Mouse (Mus musculus): Measurements from ENCODE around the gene Mogat1.

Gene Mogat1

GRCm38 (mm10) chr1:78536310-78537164, 25.7 kb downstream of the Mogat1 start:
- DNase-seq (ENCODE audit: low read depth, low spot score) = peak; percentile 79

DNA sequence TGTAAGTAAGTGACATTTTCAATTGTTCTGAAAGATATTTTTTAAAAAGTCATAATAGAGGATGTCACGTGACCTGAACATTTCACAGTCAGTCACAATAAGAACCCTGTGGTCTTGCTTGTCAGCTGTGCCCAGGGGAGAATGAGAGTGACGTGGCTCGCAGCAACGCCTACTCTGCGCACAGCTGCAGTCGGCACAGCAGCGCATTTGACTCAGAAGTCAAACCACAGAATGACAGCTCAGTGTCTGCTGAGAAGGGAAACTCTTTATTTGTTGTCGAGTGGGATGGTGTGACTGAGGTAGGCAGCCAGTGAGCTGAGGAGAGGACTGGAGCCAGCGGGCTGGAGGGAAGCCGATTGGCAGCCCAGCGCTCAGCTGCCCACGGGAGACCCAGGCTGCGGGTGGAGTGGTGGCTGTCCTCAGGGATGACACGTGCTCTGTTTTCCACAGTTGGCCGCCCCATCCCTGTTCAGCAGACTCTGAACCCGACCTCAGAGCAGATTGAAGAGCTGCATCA, 26.8 kb downstream of the Mogat1 start:
- DNase-seq (ENCODE audit: low read depth, low spot score) = peak; percentile 11

DNA sequence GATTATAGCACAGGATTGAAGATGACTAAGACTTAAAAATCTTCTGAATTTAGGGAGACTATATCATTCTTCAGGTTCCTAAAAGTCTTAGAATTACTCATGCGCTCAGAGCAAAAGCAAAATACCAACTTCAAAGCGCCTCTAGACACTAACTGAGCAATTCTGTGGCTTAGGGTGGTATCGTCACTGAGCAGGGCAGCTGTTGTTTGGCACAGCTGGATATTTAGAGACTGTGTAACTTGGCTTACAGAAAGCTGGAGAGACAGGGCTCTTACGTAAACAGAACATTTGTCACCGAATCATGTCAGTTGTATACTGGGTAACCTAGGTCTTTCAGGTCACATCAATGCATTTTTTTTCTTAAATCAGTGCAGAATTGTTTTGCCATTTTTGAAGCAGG, 27.6 kb downstream of the Mogat1 start:
- no peak for DNase-seq (ENCODE audit: low read depth, low spot score)

GRCm38 (mm10) chr1:78539166-78539565, 28.4 kb downstream of the Mogat1 start:
- DNase-seq (ENCODE audit: low read depth, low spot score) = no peak

GRCm38 (mm10) chr1:78543631-78544030, 32.8 kb downstream of the Mogat1 start:
- peak; percentile 66 for DNase-seq (ENCODE audit: low read depth, low spot score)

- DNase-seq (ENCODE audit: low read depth, low spot score) = no peak
Observed at GRCm38 (mm10) chr1:78546258-78546657, 35.5 kb downstream of the Mogat1 start.

GRCm38 (mm10) chr1:78548961-78549360, 38.2 kb downstream of the Mogat1 start:
- DNase-seq (ENCODE audit: low read depth, low spot score) = no peak

GRCm38 (mm10) chr1:78554012-78554666, 43.3 kb downstream of the Mogat1 start:
- no peak for DNase-seq (ENCODE audit: low read depth, low spot score)

DNA sequence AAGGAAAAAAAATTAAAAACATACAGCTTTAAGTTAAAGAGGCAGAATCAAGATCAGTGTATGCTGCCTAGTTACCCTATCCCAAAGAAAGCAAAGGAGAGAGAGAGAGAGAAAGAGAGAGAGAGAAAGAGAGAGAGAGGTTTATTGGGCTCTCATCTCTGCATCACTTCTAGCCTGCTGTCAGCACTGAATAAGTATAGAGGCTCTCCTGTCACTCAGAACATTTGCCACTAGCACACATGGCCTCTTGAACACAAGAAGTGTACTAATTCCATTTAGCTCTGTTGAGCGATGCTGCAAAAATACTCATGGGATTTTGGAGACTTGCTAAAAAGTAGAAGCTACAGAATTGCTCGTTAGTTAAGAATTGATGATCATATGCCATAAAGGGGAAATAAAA, 56.2 kb downstream of the Mogat1 start:
- no peak for DNase-seq (ENCODE audit: low read depth, low spot score)

DNA sequence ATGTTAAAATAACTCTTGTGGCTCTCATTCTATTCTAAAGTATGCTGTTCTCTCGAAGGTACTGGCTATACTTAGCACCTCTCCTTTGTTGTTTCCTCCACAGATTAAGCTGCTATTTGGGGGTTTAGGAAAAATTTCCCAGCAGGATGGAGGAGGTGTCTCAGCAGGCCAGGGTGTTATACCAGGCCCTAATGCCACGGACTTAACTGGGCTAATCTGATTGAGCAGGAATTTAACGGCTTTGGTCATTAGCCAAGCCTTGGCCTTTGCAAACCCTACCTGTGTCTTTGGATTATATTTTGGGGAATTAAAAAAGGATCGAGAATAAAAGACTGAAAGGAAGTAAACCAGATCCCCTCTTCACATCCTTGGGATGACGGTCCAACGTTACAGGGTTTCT, 56.6 kb downstream of the Mogat1 start:
- DNase-seq (ENCODE audit: low read depth, low spot score) = no peak

DNA sequence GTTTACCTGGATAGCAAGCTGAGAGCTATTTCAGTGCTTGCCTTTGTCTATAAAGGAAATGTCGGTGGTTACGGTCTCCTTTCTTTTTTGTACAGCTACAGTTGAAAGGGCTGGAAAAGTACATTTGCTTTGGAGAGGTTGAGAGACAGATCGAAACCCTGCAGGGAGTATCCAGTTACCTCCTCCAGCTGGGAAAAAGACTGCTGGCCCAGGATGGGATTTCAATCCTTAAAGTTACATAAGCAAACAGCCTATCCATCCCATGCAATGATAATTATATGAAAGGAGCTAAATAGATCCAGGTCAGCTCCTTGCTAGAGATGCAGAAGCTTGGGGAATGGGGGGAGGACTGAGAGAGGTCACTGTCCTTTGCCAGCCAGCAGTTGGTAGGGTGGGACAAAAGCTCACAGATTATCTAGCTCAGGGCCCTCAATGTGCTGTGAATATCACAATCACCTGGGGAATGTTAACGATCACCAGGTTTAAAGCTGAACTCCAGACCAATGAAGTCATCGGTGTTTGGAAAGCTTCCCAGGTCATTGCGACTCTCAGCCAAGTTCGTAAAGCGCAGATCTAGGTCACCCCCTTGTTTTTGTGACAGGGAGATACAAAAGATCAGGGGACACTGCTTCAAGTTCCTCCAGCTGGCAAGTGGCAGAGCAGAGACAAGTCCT, 57.2 kb downstream of the Mogat1 start:
- DNase-seq (ENCODE audit: low read depth, low spot score) = peak; percentile 27

DNA sequence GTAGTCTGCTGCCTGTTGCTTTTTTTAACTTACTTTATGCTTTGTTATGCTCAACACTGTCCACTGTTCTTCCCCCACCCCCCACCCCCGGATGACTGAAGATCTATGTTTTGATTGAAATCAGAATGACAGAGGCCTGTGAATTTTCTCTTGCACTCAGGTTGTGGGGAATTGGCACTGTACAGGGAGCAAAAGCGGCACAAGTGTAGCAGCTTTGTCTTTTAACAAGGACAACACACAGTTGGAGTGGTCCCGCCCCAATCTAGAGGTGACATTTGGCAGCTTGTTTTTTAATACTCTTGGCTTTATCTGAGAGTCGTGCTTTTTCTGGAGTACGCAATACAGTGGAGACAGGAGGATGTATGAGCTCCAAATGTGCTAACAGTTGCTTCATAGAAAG, 58.8 kb downstream of the Mogat1 start:
- DNase-seq (ENCODE audit: low read depth, low spot score) = no peak

- DNase-seq (ENCODE audit: low read depth, low spot score) = no peak
Observed at GRCm38 (mm10) chr1:78585080-78585479, 74.3 kb downstream of the Mogat1 start.

DNA sequence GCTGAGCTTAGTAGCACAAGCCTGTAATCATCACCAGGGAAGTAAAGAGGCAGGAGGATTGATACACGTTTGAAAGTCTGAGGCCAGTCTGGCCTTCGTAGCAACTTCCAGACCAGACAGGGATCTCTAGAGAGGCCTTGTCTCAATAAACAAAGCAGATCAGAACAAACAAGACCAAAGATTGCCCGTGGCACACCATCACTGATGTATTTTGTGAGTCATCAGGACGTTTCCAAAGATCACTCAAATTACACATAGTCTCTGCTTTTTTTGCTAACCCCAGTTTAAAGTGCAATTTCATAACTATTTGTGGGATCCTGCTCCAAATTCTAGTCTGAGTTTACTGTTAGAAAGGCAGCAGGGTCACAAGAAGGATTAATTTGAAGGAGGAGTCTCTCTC, 76.2 kb downstream of the Mogat1 start:
- DNase-seq (ENCODE audit: low read depth, low spot score) = no peak
